Mouse (Mus musculus): Measurements from ENCODE around the gene Eif4e2. TPM values are rescaled to one million over a fixed set of nuclear protein-coding genes. Genes with fewer than 3 reads are reported as not detected.
A peak's percentile ranks its signal among the peaks of the same experiment; 100 is the strongest.

Eif4e2 gene
- total and polyA plus RNA-seq, 3 experiments: 175 to 264 (median 228) TPM

- in situ Hi-C loops (cut with MboI; ENCODE audit: low pct_ligation_motif_present, low pct_unique_long_range_greater_than_20kb, low sequenced_read_pairs) (no loop called here), dilution Hi-C loops (cut with MboI; ENCODE audit: extremely low pct_ligation_motif_present, extremely low pct_unique_long_range_greater_than_20kb, low sequenced_read_pairs) (no loop called here)
- Histone ChIP-seq H3K9me3 (replicated peaks; ENCODE audit: low read length) (peaks cover 4% of the 10 kb centered on the region), H3K27me3 (replicated peaks) (no peaks in the 10 kb centered on the region), H3K9ac (ENCODE audit: insufficient read depth, low read depth) (no peak overlapping the region), H3K4me2 (ENCODE audit: insufficient read depth, low read depth, poor library complexity, severe bottlenecking) (0 out of 2 replicates have a peak overlapping the region, but pooled peaks have one; percentile 2), H3K79me2 (replicated peaks; ENCODE audit: control insufficient read depth, extremely low read depth, insufficient read depth, poor library complexity, severe bottlenecking) (no peaks in the 10 kb centered on the region), H3K4me1 (ENCODE audit: control insufficient read depth in 1 of 2, insufficient read depth in 2 of 2) (peaks cover 5 to 21% of the 10 kb centered on the region in 2 experiments; a peak in 2 of 4 replicates), H3K36me3 (replicated peaks in 1 of 2; ENCODE audit: control insufficient read depth in 1 of 2, insufficient read depth in 1 of 2, low read length in 1 of 2) (no peaks in the 10 kb centered on the region), H3K4me3 (replicated peaks in 1 of 3; ENCODE audit: low read depth in 2 of 3, low read length in 2 of 3, poor library complexity in 1 of 3) (no peak overlapping the region), H3K27ac (ENCODE audit: insufficient read depth, low read depth) (no peak overlapping the region)
- DNase-seq (ENCODE audit: extremely low read depth): peak; percentile 12
- TF ChIP-seq E2F4 (IDR thresholded peaks at IDR 0.05; ENCODE audit: insufficient replicate concordance, low read depth, low read length) (no peak), POLR2A (IDR thresholded peaks at IDR 0.05; ENCODE audit: low read depth, low read length) (no peak), USF2 (conservative IDR thresholded peaks at IDR 0.05; ENCODE audit: low read depth, low read length) (no peak), RCOR1 (conservative IDR thresholded peaks at IDR 0.05; ENCODE audit: low read depth, low read length) (no peak), ZKSCAN1 (IDR thresholded peaks at IDR 0.05; ENCODE audit: borderline replicate concordance, low read depth, low read length) (no peak), MEF2A (IDR thresholded peaks at IDR 0.05; ENCODE audit: borderline replicate concordance, low read depth, low read length) (no peak), SIN3A (IDR thresholded peaks at IDR 0.05; ENCODE audit: low read length) (no peak), USF1 (IDR thresholded peaks at IDR 0.05; ENCODE audit: low read depth, low read length) (no peak), JUN (IDR thresholded peaks at IDR 0.05; ENCODE audit: insufficient read depth, low read depth, low read length) (no peak), SMC3 (IDR thresholded peaks at IDR 0.05; ENCODE audit: low read depth, low read length) (no peak), IRF4 (IDR thresholded peaks at IDR 0.05; ENCODE audit: low read depth, low read length) (no peak)
Observed at GRCm38 (mm10) chr1:87280281-87280680, 66.6 kb downstream of the Eif4e2 start.

GRCm38 (mm10) chr1:87281599-87282412 lies 68.1 kb downstream of the Eif4e2 start:
- Histone ChIP-seq H3K9me3 (replicated peaks; ENCODE audit: low read length) (peaks cover 8% of the 10 kb centered on the region), H3K79me2 (replicated peaks; ENCODE audit: control insufficient read depth, extremely low read depth, insufficient read depth, poor library complexity, severe bottlenecking) (no peaks in the 10 kb centered on the region), H3K4me3 (replicated peaks in 1 of 3; ENCODE audit: low read depth in 2 of 3, low read length in 2 of 3, poor library complexity in 1 of 3) (no peak overlapping the region), H3K27ac (ENCODE audit: insufficient read depth, low read depth) (no peak overlapping the region), H3K9ac (ENCODE audit: insufficient read depth, low read depth) (no peak overlapping the region), H3K36me3 (replicated peaks in 1 of 2; ENCODE audit: control insufficient read depth in 1 of 2, insufficient read depth in 1 of 2, low read length in 1 of 2) (no peaks in the 10 kb centered on the region), H3K27me3 (replicated peaks) (no peaks in the 10 kb centered on the region), H3K4me2 (ENCODE audit: insufficient read depth, low read depth, poor library complexity, severe bottlenecking) (no peak overlapping the region), H3K4me1 (ENCODE audit: control insufficient read depth in 1 of 2, insufficient read depth in 2 of 2) (peaks cover 5 to 21% of the 10 kb centered on the region in 2 experiments; a peak in 2 of 4 replicates)
- DNase-seq (ENCODE audit: extremely low read depth): no peak
- TF ChIP-seq ZNF384 (IDR thresholded peaks at IDR 0.05; ENCODE audit: low read depth, low read length) (peak; percentile 69; the same call in 1 of the 2 replicates), MXI1 (IDR thresholded peaks at IDR 0.05; ENCODE audit: low read depth, low read length) (no peak), POLR2A (IDR thresholded peaks at IDR 0.05; ENCODE audit: low read depth, low read length) (no peak), SIN3A (IDR thresholded peaks at IDR 0.05; ENCODE audit: low read length) (no peak), USF2 (conservative IDR thresholded peaks at IDR 0.05; ENCODE audit: low read depth, low read length) (no peak)
- dilution Hi-C loops (cut with MboI; ENCODE audit: extremely low pct_ligation_motif_present, extremely low pct_unique_long_range_greater_than_20kb, low sequenced_read_pairs) (no loop called here), in situ Hi-C loops (cut with MboI; ENCODE audit: low pct_ligation_motif_present, low pct_unique_long_range_greater_than_20kb, low sequenced_read_pairs) (no loop called here)

All from CH12.LX (cell line).